Mouse (Mus musculus): ENCODE measurements at regions not wholly inside any gene's neighbourhood (a gene's known extent, or its start where the extent isn't known, plus 50 kb on each side); places are given as distances from the start of the nearest gene placed in this dataset.

GRCm38 (mm10) chr3:47866061-47866460, 1418.0 kb upstream of the Pabpc4l start:
- Histone ChIP-seq H3K27me3 (ENCODE audit: control insufficient read depth, insufficient read depth, low read length) (no peaks in the 10 kb centered on the region), H3K4me1 (ENCODE audit: control insufficient read depth, insufficient read depth, low read length) (no peaks in the 10 kb centered on the region), H3K4me2 (ENCODE audit: low read length) (no peak overlapping the region), H3K36me3 (ENCODE audit: control insufficient read depth, insufficient read depth, low read length) (no peaks in the 10 kb centered on the region), H3K27ac (replicated peaks; ENCODE audit: low read depth, low read length) (no peak overlapping the region), H3K4me3 (replicated peaks; ENCODE audit: low read depth, low read length) (no peak overlapping the region), H3K9me3 (ENCODE audit: control insufficient read depth, low read length) (peaks cover 4% of the 10 kb centered on the region; the same call in 1 of the 2 replicates), H3K9ac (replicated peaks; ENCODE audit: low read length) (no peak overlapping the region)
- no peak for ATAC-seq (ENCODE audit: low FRiP score, low TSS enrichment)
- no peak for DNase-seq
- 84% methylated on average over 1 of the region's 1 CpGs for WGBS

GRCm38 (mm10) chr3:47863591-47863990, 1415.6 kb upstream of the Pabpc4l start:
- H3K36me3 ChIP-seq (ENCODE audit: control insufficient read depth, insufficient read depth, low read length) = no peaks in the 10 kb centered on the region
- H3K4me2 ChIP-seq (ENCODE audit: low read length) = no peak overlapping the region
- WGBS = 94% methylated on average over 1 of the region's 1 CpGs
- H3K4me3 ChIP-seq (replicated peaks; ENCODE audit: low read depth, low read length) = no peak overlapping the region
- no peak overlapping the region for H3K9ac ChIP-seq (replicated peaks; ENCODE audit: low read length)
- H3K27me3 ChIP-seq (ENCODE audit: control insufficient read depth, insufficient read depth, low read length) = no peaks in the 10 kb centered on the region
- no peaks in the 10 kb centered on the region for H3K9me3 ChIP-seq (ENCODE audit: control insufficient read depth, low read length)
- no peak for DNase-seq
- no peaks in the 10 kb centered on the region for H3K4me1 ChIP-seq (ENCODE audit: control insufficient read depth, insufficient read depth, low read length)
- ATAC-seq (ENCODE audit: low FRiP score, low TSS enrichment) = no peak
- no peak overlapping the region for H3K27ac ChIP-seq (replicated peaks; ENCODE audit: low read depth, low read length)

GRCm38 (mm10) chr3:47845613-47846012, 1397.6 kb upstream of the Pabpc4l start:
- no peak overlapping the region for H3K9ac ChIP-seq (replicated peaks; ENCODE audit: low read length)
- no peaks in the 10 kb centered on the region for H3K36me3 ChIP-seq (ENCODE audit: control insufficient read depth, insufficient read depth, low read length)
- no peaks in the 10 kb centered on the region for H3K4me1 ChIP-seq (ENCODE audit: control insufficient read depth, insufficient read depth, low read length)
- ATAC-seq (ENCODE audit: low FRiP score, low TSS enrichment) = no peak
- H3K9me3 ChIP-seq (ENCODE audit: control insufficient read depth, low read length) = no peaks in the 10 kb centered on the region
- H3K27ac ChIP-seq (replicated peaks; ENCODE audit: low read depth, low read length) = no peak overlapping the region
- no peak overlapping the region for H3K4me3 ChIP-seq (replicated peaks; ENCODE audit: low read depth, low read length)
- DNase-seq = no peak
- H3K4me2 ChIP-seq (ENCODE audit: low read length) = no peak overlapping the region
- no peaks in the 10 kb centered on the region for H3K27me3 ChIP-seq (ENCODE audit: control insufficient read depth, insufficient read depth, low read length)

GRCm38 (mm10) chr3:47836541-47837240, 1388.7 kb upstream of the Pabpc4l start:
- Histone ChIP-seq H3K27ac (replicated peaks; ENCODE audit: low read depth, low read length) (no peak overlapping the region), H3K4me2 (ENCODE audit: low read length) (no peak overlapping the region), H3K4me1 (ENCODE audit: control insufficient read depth, insufficient read depth, low read length) (no peaks in the 10 kb centered on the region), H3K36me3 (ENCODE audit: control insufficient read depth, insufficient read depth, low read length) (no peaks in the 10 kb centered on the region), H3K9ac (replicated peaks; ENCODE audit: low read length) (no peak overlapping the region), H3K4me3 (replicated peaks; ENCODE audit: low read depth, low read length) (no peak overlapping the region), H3K27me3 (ENCODE audit: control insufficient read depth, insufficient read depth, low read length) (no peaks in the 10 kb centered on the region), H3K9me3 (ENCODE audit: control insufficient read depth, low read length) (no peaks in the 10 kb centered on the region)
- ATAC-seq (ENCODE audit: low FRiP score, low TSS enrichment) (no peak), DNase-seq (no peak)
- WGBS = 79% methylated on average over 3 of the region's 3 CpGs

GRCm38 (mm10) chr3:47818361-47818760, 1370.3 kb upstream of the Pabpc4l start:
- Histone ChIP-seq H3K9me3 (ENCODE audit: control insufficient read depth, low read length) (no peaks in the 10 kb centered on the region), H3K27me3 (ENCODE audit: control insufficient read depth, insufficient read depth, low read length) (no peaks in the 10 kb centered on the region), H3K27ac (replicated peaks; ENCODE audit: low read depth, low read length) (no peak overlapping the region), H3K4me1 (ENCODE audit: control insufficient read depth, insufficient read depth, low read length) (no peaks in the 10 kb centered on the region), H3K36me3 (ENCODE audit: control insufficient read depth, insufficient read depth, low read length) (no peaks in the 10 kb centered on the region), H3K9ac (replicated peaks; ENCODE audit: low read length) (no peak overlapping the region), H3K4me3 (replicated peaks; ENCODE audit: low read depth, low read length) (no peak overlapping the region), H3K4me2 (ENCODE audit: low read length) (no peak overlapping the region)
- DNase-seq = no peak
- 92% methylated on average over 5 of the region's 5 CpGs for WGBS
- ATAC-seq (ENCODE audit: low FRiP score, low TSS enrichment) = no peak

GRCm38 (mm10) chr3:47817564-47817963, 1369.5 kb upstream of the Pabpc4l start:
- Histone ChIP-seq H3K4me1 (ENCODE audit: control insufficient read depth, insufficient read depth, low read length) (no peaks in the 10 kb centered on the region), H3K9me3 (ENCODE audit: control insufficient read depth, low read length) (no peaks in the 10 kb centered on the region), H3K4me2 (ENCODE audit: low read length) (no peak overlapping the region), H3K27me3 (ENCODE audit: control insufficient read depth, insufficient read depth, low read length) (no peaks in the 10 kb centered on the region), H3K4me3 (replicated peaks; ENCODE audit: low read depth, low read length) (no peak overlapping the region), H3K27ac (replicated peaks; ENCODE audit: low read depth, low read length) (no peak overlapping the region), H3K36me3 (ENCODE audit: control insufficient read depth, insufficient read depth, low read length) (no peaks in the 10 kb centered on the region), H3K9ac (replicated peaks; ENCODE audit: low read length) (no peak overlapping the region)
- 81% methylated on average over 4 of the region's 4 CpGs for WGBS
- no peak for ATAC-seq (ENCODE audit: low FRiP score, low TSS enrichment)
- peak; percentile 24 for DNase-seq
